Mouse (Mus musculus) liver, embryonic 14 days (tissue): ENCODE results near the gene Pde1a. TPM values are rescaled to one million over a fixed set of nuclear protein-coding genes. Genes with fewer than 3 reads are reported as not detected.

ENCODE experiments used
- polyA plus RNA-seq: library from polyadenylated mRNA; depleted of rRNA; stranded (reverse); fragments of >200 nt; gene quantifications from 2 replicates; pipeline ENCODE4 v1.2.3, GENCODE M21; 2012; rRNA removed

Pde1a gene
- 1.1 and 1.4 TPM in 2 replicates for polyA plus RNA-seq

GRCm38 (mm10) chr2:80128861-80129698, at the start of gene Pde1a:
Pde1a (minus strand) TSS chr2:80129458.

Other genes starting within 250 kb of the Pde1a start
- not detected in 2 replicates for gene Prdx6b, start 163.0 kb upstream of the Pde1a start, polyA plus RNA-seq
- 8.6 and 9.7 TPM in 2 replicates for gene Dnajc10, start 186.0 kb upstream of the Pde1a start, polyA plus RNA-seq